Mouse (Mus musculus): ENCODE measurements around the gene Adamtsl2. TPM values are rescaled to one million over a fixed set of nuclear protein-coding genes. Genes with fewer than 3 reads are reported as not detected.
A peak's percentile ranks its signal among the peaks of the same experiment; 100 is the strongest.

The Adamtsl2 gene
- polyA plus RNA-seq, 1 experiment from 2014 or later, result 9.1 TPM

DNA sequence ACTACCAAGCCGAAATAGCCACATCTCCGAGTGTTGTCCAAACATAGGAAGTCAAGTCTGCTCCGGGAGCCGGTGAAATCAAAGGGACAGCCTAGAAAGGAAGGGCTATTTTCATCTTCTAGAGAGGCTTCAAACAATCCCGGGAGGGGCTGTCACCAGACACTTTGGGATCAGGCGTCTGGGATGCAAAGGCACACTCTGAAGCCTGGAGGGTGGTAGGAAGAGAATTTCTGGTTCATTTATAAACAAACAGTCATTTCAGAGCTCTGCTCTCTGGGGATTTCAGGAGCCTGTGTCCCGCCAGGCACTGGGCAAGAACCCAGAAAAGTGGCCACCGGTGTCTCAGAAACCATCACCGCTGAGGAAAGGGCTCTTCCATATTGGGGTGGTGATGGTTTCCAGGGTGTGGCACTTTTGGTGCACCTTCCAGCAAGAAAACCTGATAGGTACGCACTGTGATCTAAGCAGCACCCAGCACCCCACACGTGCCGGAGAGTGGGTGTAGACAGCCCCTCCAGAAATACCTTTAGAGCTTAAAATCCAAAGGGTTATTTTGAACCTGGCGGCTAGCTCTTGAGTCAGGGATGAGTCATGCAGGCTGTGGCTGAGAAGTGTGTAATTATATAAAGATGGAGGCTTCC, 17.3 kb downstream of the Adamtsl2 start:
- Histone ChIP-seq H3K36me3 (no peaks in the 10 kb centered on the region), H3K4me1 (replicated peaks) (peaks cover 27% of the 10 kb centered on the region), H3K9me3 (no peaks in the 10 kb centered on the region), H3K27ac (replicated peaks) (peak overlapping the region; percentile 79), H3K27me3 (no peaks in the 10 kb centered on the region), H3K4me3 (no peak overlapping the region), H3K4me2 (no peak overlapping the region), H3K9ac (no peak overlapping the region)
- no peak for ATAC-seq (ENCODE audit: low read depth)
- 68% methylated on average over 13 of the region's 13 CpGs for WGBS

DNA sequence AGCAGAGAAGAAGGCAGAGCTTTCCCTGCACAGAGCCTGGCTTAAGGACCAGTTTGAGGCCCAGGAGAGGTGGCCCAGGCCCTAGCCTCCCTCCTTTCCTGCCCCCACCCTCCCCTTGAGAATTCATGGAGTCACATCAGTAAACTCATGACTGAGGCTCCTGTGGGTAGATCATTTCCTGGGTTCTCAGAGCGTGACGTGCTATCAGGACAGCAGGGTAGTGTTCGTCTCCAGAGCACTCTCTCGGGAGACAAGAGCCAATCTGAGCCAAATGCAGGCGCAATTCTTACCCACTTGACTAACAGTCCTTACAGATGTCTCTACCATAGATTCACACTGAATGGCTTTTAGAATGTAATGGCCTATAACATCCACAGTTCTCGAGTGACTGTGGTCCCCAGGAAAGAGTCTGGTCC, 18.1 kb downstream of the Adamtsl2 start:
- Histone ChIP-seq H3K4me2 (no peak overlapping the region), H3K9me3 (no peaks in the 10 kb centered on the region), H3K36me3 (no peaks in the 10 kb centered on the region), H3K9ac (no peak overlapping the region), H3K27me3 (no peaks in the 10 kb centered on the region), H3K4me1 (replicated peaks) (peaks cover 27% of the 10 kb centered on the region), H3K4me3 (no peak overlapping the region), H3K27ac (replicated peaks) (peak overlapping the region; percentile 79)
- 32% methylated on average over 6 of the region's 6 CpGs for WGBS
- ATAC-seq (ENCODE audit: low read depth), result peak; percentile 81

DNA sequence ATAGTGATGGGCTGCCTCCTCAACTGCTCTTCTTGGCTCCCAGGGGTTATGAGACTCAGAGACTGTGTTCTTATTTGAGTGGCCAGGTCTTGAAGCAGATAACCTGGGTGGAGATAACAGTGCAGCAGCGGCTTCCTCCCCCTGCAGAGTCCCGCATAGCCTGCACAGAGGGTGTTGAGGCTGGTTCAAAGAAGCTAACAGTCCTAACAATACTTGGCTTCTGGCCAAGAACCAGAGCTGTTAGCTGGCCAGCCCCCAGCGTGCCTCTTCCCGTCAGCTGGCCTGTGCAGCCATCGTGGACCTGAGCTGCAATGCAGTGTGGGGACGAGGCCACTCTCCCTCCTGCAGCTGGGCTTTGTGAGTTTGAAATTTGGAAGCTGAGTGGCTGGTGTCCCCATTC, 18.6 kb downstream of the Adamtsl2 start:
- Histone ChIP-seq H3K36me3 (no peaks in the 10 kb centered on the region), H3K9me3 (no peaks in the 10 kb centered on the region), H3K4me1 (replicated peaks) (peaks cover 27% of the 10 kb centered on the region), H3K4me3 (no peak overlapping the region), H3K4me2 (no peak overlapping the region), H3K9ac (no peak overlapping the region), H3K27me3 (no peaks in the 10 kb centered on the region), H3K27ac (replicated peaks) (peak overlapping the region; percentile 79)
- peak; percentile 73 for ATAC-seq (ENCODE audit: low read depth)
- 12% methylated on average over 6 of the region's 6 CpGs for WGBS

DNA sequence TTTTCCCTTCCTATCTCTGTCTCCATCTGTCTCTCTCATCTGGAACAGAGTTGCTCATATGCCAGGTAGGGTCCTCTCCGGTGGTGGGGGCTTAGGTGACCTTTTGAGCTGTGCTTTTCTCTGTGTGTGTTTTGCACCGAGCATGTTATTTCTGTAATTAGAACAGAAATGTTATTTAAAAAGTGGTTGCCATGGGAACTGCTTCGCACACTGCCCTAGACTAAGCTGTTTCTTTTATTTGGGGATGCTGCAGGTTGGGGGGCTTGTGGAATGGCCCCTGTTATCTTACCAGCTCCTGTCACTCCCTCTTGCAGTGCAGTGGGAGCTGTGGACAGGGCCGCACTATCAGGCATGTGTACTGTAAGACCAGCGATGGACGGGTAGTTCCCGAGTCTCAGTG, 24.4 kb downstream of the Adamtsl2 start:
- no peak overlapping the region for H3K4me3 ChIP-seq
- 57% methylated on average over 7 of the region's 7 CpGs for WGBS
- H3K4me1 ChIP-seq (replicated peaks), result 0 out of 2 replicates have a peak, but pooled peaks cover 3% of the 10 kb centered on the region
- H3K36me3 ChIP-seq, result no peaks in the 10 kb centered on the region
- no peaks in the 10 kb centered on the region for H3K27me3 ChIP-seq
- H3K9me3 ChIP-seq, result no peaks in the 10 kb centered on the region
- no peak for ATAC-seq (ENCODE audit: low read depth)
- H3K4me2 ChIP-seq, result no peak overlapping the region
- no peak overlapping the region for H3K27ac ChIP-seq (replicated peaks)
- no peak overlapping the region for H3K9ac ChIP-seq

DNA sequence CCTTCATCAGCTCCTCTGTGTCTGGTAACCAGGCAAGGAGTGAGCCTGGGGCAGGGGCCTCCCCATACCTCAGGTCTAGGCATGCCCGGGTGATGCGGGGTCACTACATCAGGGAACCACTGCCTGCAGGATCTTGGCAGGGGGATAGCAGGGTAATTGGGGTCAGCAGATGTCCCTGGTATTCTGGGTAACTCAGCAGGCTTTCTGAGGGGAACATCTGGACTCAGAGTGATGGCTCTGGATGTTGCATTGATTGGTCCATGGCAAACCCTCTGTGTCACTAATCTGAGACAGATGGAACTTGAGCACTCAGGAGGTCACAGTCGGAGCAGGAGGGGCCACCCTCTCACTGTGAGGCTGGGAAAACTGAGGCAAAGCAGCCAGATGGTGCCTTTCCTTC, 27.6 kb downstream of the Adamtsl2 start:
- Histone ChIP-seq H3K4me3 (no peak overlapping the region), H3K4me1 (replicated peaks) (0 out of 2 replicates have a peak, but pooled peaks cover 14% of the 10 kb centered on the region), H3K9ac (no peak overlapping the region), H3K27me3 (no peaks in the 10 kb centered on the region; the same call in 1 of the 2 replicates), H3K9me3 (no peaks in the 10 kb centered on the region), H3K4me2 (no peak overlapping the region), H3K36me3 (no peaks in the 10 kb centered on the region), H3K27ac (replicated peaks) (no peak overlapping the region)
- 60% methylated on average over 3 of the region's 3 CpGs for WGBS
- ATAC-seq (ENCODE audit: low read depth), result no peak

DNA sequence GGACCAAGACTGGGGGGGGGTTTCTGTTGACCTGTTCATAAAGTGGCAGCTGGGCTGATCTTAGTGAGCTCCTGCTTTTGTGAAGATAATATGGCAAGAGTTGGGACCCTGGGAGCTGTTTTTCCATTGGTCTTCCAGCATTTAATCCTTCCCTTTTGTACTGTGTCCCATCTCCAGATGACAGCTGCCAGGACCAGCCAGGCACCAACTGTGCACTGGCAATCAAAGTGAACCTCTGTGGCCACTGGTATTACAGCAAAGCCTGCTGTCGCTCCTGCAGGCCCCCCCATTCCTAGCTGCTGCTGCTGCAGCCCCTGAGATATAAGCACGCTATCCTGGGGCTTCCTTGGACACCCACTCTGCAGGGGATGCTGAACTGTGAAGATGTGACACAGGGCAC, 29.0 kb downstream of the Adamtsl2 start:
- H3K4me2 ChIP-seq, result no peak overlapping the region
- 0 out of 2 replicates have a peak, but pooled peaks cover 14% of the 10 kb centered on the region for H3K4me1 ChIP-seq (replicated peaks)
- H3K9me3 ChIP-seq, result no peaks in the 10 kb centered on the region
- no peak overlapping the region for H3K4me3 ChIP-seq
- 75% methylated on average over 2 of the region's 2 CpGs for WGBS
- H3K27ac ChIP-seq (replicated peaks), result no peak overlapping the region
- no peak overlapping the region for H3K9ac ChIP-seq
- H3K27me3 ChIP-seq, result no peaks in the 10 kb centered on the region; the same call in 1 of the 2 replicates
- no peaks in the 10 kb centered on the region for H3K36me3 ChIP-seq
- no peak for ATAC-seq (ENCODE audit: low read depth)

DNA sequence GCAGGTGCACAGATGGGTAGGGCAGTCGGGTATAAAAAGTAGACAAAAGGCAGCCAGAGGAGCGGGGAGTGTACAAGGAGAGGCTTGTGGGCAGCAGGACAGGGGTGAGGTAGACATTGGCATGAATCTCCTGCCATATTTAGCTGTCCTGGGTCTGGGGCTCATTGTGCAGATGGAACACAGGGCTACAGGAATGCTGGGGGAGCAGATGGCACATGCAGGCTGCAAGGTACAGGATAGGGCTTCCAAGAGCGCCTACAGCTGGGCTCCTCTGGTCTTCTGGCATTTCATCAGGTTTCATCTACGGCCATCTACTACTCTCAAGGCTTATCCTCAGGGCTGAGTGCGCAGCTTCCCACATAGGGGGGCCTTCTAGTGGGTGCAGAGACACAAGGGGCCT, 29.9 kb downstream of the Adamtsl2 start:
- ATAC-seq (ENCODE audit: low read depth), result peak; percentile 32; the same call in 1 of the 2 replicates

DNA sequence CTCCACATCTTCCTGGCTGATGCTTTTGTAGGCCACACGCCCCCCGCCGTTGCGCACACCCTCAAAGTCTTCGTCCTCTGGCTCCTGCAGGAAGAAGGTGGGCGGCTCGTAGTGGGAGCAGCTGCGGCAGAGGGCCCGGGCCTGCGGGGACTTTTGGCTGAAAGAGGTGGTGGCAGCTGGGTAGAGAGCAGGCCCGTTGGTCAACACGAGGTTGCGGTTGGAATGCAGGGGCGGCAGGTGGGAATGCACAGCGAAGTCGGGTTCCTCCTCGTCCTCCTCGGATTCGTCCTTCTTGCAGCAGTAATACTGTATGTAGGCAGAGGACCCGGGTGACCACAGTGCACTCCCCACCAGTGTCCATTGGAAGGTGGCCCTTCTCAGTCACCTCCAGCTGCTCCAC, 33.4 kb downstream of the Adamtsl2 start:
- Histone ChIP-seq H3K4me1 (replicated peaks) (0 out of 2 replicates have a peak, but pooled peaks cover 11% of the 10 kb centered on the region), H3K36me3 (no peaks in the 10 kb centered on the region), H3K4me2 (no peak overlapping the region), H3K9ac (no peak overlapping the region), H3K27ac (replicated peaks) (no peak overlapping the region), H3K27me3 (no peaks in the 10 kb centered on the region; the same call in 1 of the 2 replicates), H3K9me3 (no peaks in the 10 kb centered on the region), H3K4me3 (no peak overlapping the region)
- 79% methylated on average over 20 of the region's 20 CpGs for WGBS
- ATAC-seq (ENCODE audit: low read depth), result no peak

More for the DNA sequence above, 29.9 kb downstream of the Adamtsl2 start:
- H3K27ac ChIP-seq (replicated peaks), result no peak overlapping the region
- no peak overlapping the region for H3K4me3 ChIP-seq
- 0 out of 2 replicates have a peak, but pooled peaks cover 11% of the 10 kb centered on the region for H3K4me1 ChIP-seq (replicated peaks)
- H3K27me3 ChIP-seq, result no peaks in the 10 kb centered on the region; the same call in 1 of the 2 replicates
- no peak overlapping the region for H3K9ac ChIP-seq
- WGBS, result 64% methylated on average over 5 of the region's 5 CpGs
- H3K36me3 ChIP-seq, result no peaks in the 10 kb centered on the region
- no peak overlapping the region for H3K4me2 ChIP-seq
- H3K9me3 ChIP-seq, result no peaks in the 10 kb centered on the region

DNA sequence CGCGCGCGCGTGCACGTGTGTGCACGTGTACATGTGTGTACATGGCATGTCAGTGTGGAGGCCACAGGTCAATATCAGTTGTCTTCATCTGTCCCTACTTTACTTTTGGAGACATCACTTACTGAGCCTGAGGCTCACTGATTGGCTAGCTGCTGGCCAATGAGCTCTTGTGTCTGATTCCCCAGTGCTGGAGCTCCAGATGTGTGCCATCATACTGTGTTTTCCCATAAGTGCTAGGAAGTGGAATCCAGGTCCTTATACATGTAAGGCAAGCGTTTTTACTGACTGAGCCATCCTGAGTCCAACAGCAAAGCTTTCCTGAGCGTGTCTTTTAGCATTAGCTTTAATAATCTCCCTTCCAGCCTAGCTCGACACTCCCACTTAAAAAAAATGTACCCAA, 35.0 kb downstream of the Adamtsl2 start:
- WGBS, result 93% methylated on average over 10 of the region's 10 CpGs

DNA sequence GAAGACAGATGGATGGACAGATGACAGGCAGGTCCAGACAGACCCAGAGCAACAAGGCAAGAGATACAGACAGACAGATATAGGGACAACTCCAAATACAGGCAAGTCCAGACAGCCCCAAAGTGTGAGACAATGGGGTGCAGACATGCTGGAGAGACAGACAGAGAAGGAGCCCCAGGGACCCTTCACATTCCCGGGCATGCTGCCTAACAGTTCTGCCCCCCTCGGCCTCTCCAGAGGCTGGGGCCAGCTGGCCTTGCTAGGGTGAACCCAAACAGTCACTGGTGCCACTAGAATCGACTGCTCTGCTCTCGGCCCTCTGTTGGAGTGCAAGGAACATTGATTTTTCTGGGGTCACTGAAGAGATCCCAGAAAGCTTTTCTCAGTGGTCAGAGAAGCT, 39.3 kb downstream of the Adamtsl2 start:
- no peak overlapping the region for H3K9ac ChIP-seq
- no peaks in the 10 kb centered on the region for H3K9me3 ChIP-seq
- WGBS, result 65% methylated on average over 4 of the region's 4 CpGs
- no peak overlapping the region for H3K4me2 ChIP-seq
- no peak for ATAC-seq (ENCODE audit: low read depth)
- no peak overlapping the region for H3K4me3 ChIP-seq
- H3K4me1 ChIP-seq (replicated peaks), result peaks cover 35% of the 10 kb centered on the region
- no peaks in the 10 kb centered on the region for H3K36me3 ChIP-seq
- no peak overlapping the region for H3K27ac ChIP-seq (replicated peaks)
- H3K27me3 ChIP-seq, result no peaks in the 10 kb centered on the region

More for the DNA sequence above, 35.0 kb downstream of the Adamtsl2 start:
- no peak for ATAC-seq (ENCODE audit: low read depth)
- H3K4me1 ChIP-seq (replicated peaks), result peaks cover 6% of the 10 kb centered on the region; the same call in 1 of the 2 replicates
- H3K27me3 ChIP-seq, result no peaks in the 10 kb centered on the region; the same call in 1 of the 2 replicates
- H3K9ac ChIP-seq, result no peak overlapping the region
- no peak overlapping the region for H3K4me2 ChIP-seq
- no peaks in the 10 kb centered on the region for H3K9me3 ChIP-seq
- H3K4me3 ChIP-seq, result no peak overlapping the region
- no peaks in the 10 kb centered on the region for H3K36me3 ChIP-seq
- H3K27ac ChIP-seq (replicated peaks), result no peak overlapping the region

DNA sequence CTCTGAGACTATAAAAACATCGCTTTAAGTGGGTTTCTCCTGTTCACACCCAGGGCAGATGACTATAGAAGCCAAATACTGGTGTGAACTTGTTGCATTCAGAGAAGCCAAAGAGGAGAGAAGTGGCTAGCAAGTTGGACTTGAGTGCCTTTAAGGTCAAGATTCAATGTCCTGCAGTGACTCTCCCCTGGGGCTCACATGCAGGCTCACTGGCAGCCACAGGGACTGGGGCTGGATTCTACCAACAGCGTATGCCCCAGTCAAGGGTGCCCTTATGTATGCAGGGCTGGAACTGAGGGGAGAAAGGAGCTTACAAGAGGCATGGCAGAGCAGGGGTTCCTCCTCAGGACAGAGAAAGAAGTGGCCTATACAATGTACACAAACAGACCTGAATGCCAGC, 40.6 kb downstream of the Adamtsl2 start:
- 83% methylated on average over 2 of the region's 2 CpGs for WGBS
- H3K9me3 ChIP-seq, result no peaks in the 10 kb centered on the region
- no peak for ATAC-seq (ENCODE audit: low read depth)
- peaks cover 36% of the 10 kb centered on the region for H3K4me1 ChIP-seq (replicated peaks)
- H3K27ac ChIP-seq (replicated peaks), result no peak overlapping the region
- no peak overlapping the region for H3K9ac ChIP-seq
- H3K36me3 ChIP-seq, result no peaks in the 10 kb centered on the region
- H3K4me2 ChIP-seq, result no peak overlapping the region
- H3K27me3 ChIP-seq, result no peaks in the 10 kb centered on the region
- H3K4me3 ChIP-seq, result no peak overlapping the region

DNA sequence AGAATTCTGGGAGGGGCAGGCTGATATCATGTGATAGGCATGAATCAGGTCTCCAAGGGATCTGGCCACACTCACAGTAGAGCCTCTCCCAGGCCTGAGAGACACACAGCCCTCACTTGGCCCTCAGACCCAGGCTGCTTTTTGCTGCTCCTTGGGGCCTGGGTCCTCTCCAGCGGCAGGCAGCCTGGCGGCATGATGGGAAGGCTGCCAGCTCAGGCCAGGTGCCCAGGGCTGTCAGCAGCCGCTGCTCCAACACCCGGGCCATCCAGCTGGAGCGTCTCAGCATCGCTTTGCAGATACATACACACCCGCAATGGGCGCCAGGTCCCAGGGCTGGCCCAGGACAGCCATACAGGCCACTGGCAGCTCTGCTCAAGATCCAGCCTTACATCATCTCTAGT, 41.1 kb downstream of the Adamtsl2 start:
- WGBS, result 64% methylated on average over 8 of the region's 8 CpGs
- Histone ChIP-seq H3K4me2 (no peak overlapping the region), H3K4me1 (replicated peaks) (peaks cover 36% of the 10 kb centered on the region), H3K9me3 (no peaks in the 10 kb centered on the region), H3K4me3 (no peak overlapping the region), H3K36me3 (no peaks in the 10 kb centered on the region), H3K9ac (no peak overlapping the region), H3K27ac (replicated peaks) (no peak overlapping the region), H3K27me3 (no peaks in the 10 kb centered on the region)
- ATAC-seq (ENCODE audit: low read depth), result no peak
